Mouse (Mus musculus): ENCODE measurements around the gene Slc6a12.
A peak's percentile ranks its signal among the peaks of the same experiment; 100 is the strongest.

Slc6a12 gene

GRCm38 (mm10) chr6:121343771-121344123, 871 bp downstream of the Slc6a12 start:
- DNase-seq (ENCODE audit: low spot score) = no peak

- no peak for DNase-seq (ENCODE audit: low spot score)
Observed at GRCm38 (mm10) chr6:121344329-121344728, 1.5 kb downstream of the Slc6a12 start.

GRCm38 (mm10) chr6:121346428-121346827, 3.6 kb downstream of the Slc6a12 start:
- no peak for DNase-seq (ENCODE audit: low spot score)

GRCm38 (mm10) chr6:121352276-121352675, 9.4 kb downstream of the Slc6a12 start:
- peak; percentile 43 for DNase-seq (ENCODE audit: low spot score)

- no peak for DNase-seq (ENCODE audit: low spot score)
Observed at GRCm38 (mm10) chr6:121356041-121356440, 13.2 kb downstream of the Slc6a12 start.

- no peak for DNase-seq (ENCODE audit: low spot score)
Observed at GRCm38 (mm10) chr6:121357232-121357631, 14.4 kb downstream of the Slc6a12 start.

- DNase-seq (ENCODE audit: low spot score) = no peak
Observed at GRCm38 (mm10) chr6:121363061-121363460, 20.2 kb downstream of the Slc6a12 start.

- no peak for DNase-seq (ENCODE audit: low spot score)
Observed at GRCm38 (mm10) chr6:121363956-121364355, 21.1 kb downstream of the Slc6a12 start.

GRCm38 (mm10) chr6:121366537-121366936, 23.7 kb downstream of the Slc6a12 start:
- peak; percentile 67 for DNase-seq (ENCODE audit: low spot score)

GRCm38 (mm10) chr6:121367099-121367498, 24.2 kb downstream of the Slc6a12 start:
- DNase-seq (ENCODE audit: low spot score) = no peak

- DNase-seq (ENCODE audit: low spot score) = no peak
Observed at GRCm38 (mm10) chr6:121371197-121371980, 28.5 kb downstream of the Slc6a12 start.

GRCm38 (mm10) chr6:121376159-121376558, 33.3 kb downstream of the Slc6a12 start:
- no peak for DNase-seq (ENCODE audit: low spot score)

- no peak for DNase-seq (ENCODE audit: low spot score)
Observed at GRCm38 (mm10) chr6:121378256-121378655, 35.4 kb downstream of the Slc6a12 start.

GRCm38 (mm10) chr6:121380576-121380975, 37.7 kb downstream of the Slc6a12 start:
- no peak for DNase-seq (ENCODE audit: low spot score)

GRCm38 (mm10) chr6:121382071-121382470, 39.2 kb downstream of the Slc6a12 start:
- DNase-seq (ENCODE audit: low spot score) = no peak

- DNase-seq (ENCODE audit: low spot score) = no peak
Observed at GRCm38 (mm10) chr6:121385397-121385796, 42.5 kb downstream of the Slc6a12 start.

- no peak for DNase-seq (ENCODE audit: low spot score)
Observed at GRCm38 (mm10) chr6:121392610-121393252, 49.9 kb downstream of the Slc6a12 start.

- DNase-seq (ENCODE audit: low spot score) = no peak
Observed at GRCm38 (mm10) chr6:121401140-121401539, 58.3 kb downstream of the Slc6a12 start.

GRCm38 (mm10) chr6:121401826-121402660, 59.2 kb downstream of the Slc6a12 start:
- no peak for DNase-seq (ENCODE audit: low spot score)

- DNase-seq (ENCODE audit: low spot score) = peak; percentile 32
Observed at GRCm38 (mm10) chr6:121402661-121403244, 59.9 kb downstream of the Slc6a12 start.

GRCm38 (mm10) chr6:121405311-121405710, 62.4 kb downstream of the Slc6a12 start:
- peak; percentile 75 for DNase-seq (ENCODE audit: low spot score)

GRCm38 (mm10) chr6:121407571-121408011, 64.7 kb downstream of the Slc6a12 start:
- DNase-seq (ENCODE audit: low spot score) = no peak

All from retina, embryonic 14.5 days (tissue).